Mouse (Mus musculus) intestine, postnatal 0 days (tissue): Measurements from ENCODE around the gene Emx1. TPM values are rescaled to one million over a fixed set of nuclear protein-coding genes. Genes with fewer than 3 reads are reported as not detected.
A peak's percentile ranks its signal among the peaks of the same experiment; 100 is the strongest.

Source experiments
- ATAC-seq: fragments of 200-750 bp; cut with Nextera tagmentation; 2 replicates; pipeline ENCODE4 v1.8.0; 2017; ENCODE audit warnings: mild to moderate bottlenecking, moderate TSS enrichment, moderate library complexity
- H3K27ac ChIP-seq: fragments of 300-500 bp; sonication (generic); 2 replicates; pipeline ENCODE4 v1.5.1; 2014; ENCODE audit warnings: mild to moderate bottlenecking, low read depth, low read length, moderate library complexity
- H3K27me3 ChIP-seq: fragments of 300-500 bp; sonication (generic); replicated peaks from 2 replicates; pipeline ENCODE4 v1.6.1; 2014; ENCODE audit warnings: low read length, mixed read lengths; ENCODE audit not compliant: control insufficient read depth, insufficient read depth
- H3K36me3 ChIP-seq: fragments of 300-500 bp; sonication (generic); 2 replicates; pipeline ENCODE4 v1.6.1; 2014; ENCODE audit warnings: mild to moderate bottlenecking, moderate library complexity; ENCODE audit not compliant: control insufficient read depth, insufficient read depth
- H3K4me1 ChIP-seq: fragments of 300-500 bp; sonication (generic); replicated peaks from 2 replicates; pipeline ENCODE4 v1.6.1; 2014; ENCODE audit warnings: antibody characterized with exemption, low read length, mixed read lengths; ENCODE audit not compliant: control insufficient read depth, insufficient read depth
- H3K4me2 ChIP-seq: fragments of 300-500 bp; sonication (generic); replicated peaks from 2 replicates; pipeline ENCODE4 v1.6.1; 2014; ENCODE audit warnings: low read depth, mild to moderate bottlenecking, moderate library complexity
- H3K4me3 ChIP-seq: fragments of 300-500 bp; sonication (generic); 2 replicates; pipeline ENCODE4 v1.5.1; 2014; ENCODE audit warnings: low read depth, low read length
- H3K9ac ChIP-seq: fragments of 300-500 bp; sonication (generic); 2 replicates; pipeline ENCODE4 v1.6.1; 2014; ENCODE audit warnings: mild to moderate bottlenecking, low read depth, low read length
- H3K9me3 ChIP-seq: fragments of 300-500 bp; sonication (generic); 2 replicates; pipeline ENCODE4 v1.6.1; 2016; ENCODE audit warnings: mixed run types; ENCODE audit not compliant: control insufficient read depth
- CTCF ChIP-seq: sonication (generic); IDR thresholded peaks from 2 replicates; pipeline ENCODE4 v1.5.1; 2016; ENCODE audit warnings: low read depth, mild to moderate bottlenecking, control low read depth, antibody characterized with exemption, moderate library complexity
- WGBS: fragments of 180-500 bp; shearing (Covaris S2); extraction: QIAGEN DNeasy Blood & Tissue Kit; methylation state at CpG from one replicate; pipeline ENCODE4 v1.1.7; 2014; 5-methylcytosine and 5-hydroxymethylcytosine counted together
- polyA plus RNA-seq: library from polyadenylated mRNA; unstranded; fragments of >200 nt; fragmentation: Nextera tagmentation; extraction: Ambion mirVana; gene quantifications from 2 replicates; pipeline ENCODE4 v1.2.1, GENCODE M21; 2015

Gene Emx1
- polyA plus RNA-seq, 1 experiment from 2014 or later, result not detected

DNA sequence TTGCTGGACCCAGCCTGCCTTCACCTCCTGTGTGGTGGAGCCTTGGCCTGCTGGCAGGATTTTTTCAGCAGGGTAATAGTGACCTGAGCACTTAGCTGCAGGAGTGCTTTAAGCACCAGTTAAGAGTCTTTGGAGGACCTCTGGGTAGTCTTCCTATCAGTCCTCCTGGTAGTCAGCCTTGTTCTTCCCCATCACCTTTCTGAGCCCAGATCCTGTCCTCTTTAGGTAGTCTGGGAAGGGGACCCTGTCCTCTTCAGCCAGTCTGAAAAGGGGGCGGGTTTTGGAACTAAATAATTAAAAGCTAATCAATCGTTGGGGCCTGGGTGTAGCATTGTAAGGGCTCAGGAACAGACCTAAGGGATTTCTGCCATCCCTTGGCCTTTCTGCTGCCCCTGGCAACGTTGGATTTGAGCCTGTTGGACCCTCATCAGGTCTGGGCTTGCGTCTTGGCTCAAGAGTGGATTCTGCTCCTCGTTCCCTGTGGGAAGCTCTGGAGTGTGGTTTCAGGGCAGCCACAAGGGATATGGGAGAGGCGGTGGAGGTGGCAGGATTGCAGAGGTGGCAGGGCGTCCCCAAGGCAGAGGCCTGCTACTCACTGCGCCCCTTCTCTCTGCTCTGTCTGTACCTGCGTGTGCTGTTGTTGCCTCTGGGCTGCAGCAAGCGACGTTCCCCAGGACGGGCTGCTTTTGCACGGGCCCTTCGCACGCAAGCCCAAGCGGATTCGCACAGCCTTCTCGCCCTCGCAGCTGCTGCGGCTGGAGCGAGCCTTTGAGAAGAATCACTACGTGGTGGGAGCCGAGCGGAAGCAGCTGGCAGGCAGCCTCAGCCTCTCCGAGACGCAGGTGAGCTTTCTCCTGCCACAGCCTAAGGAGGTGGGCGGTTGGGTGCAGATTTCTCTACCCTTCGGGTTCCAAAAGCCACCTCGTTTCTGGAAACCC lies 6.4 kb downstream of the Emx1 start:
- Histone ChIP-seq H3K27me3 (peaks cover 69% of the 10 kb centered on the region), H3K4me3 (no peak overlapping the region), H3K4me1 (no peaks in the 10 kb centered on the region; the same call in 1 of the 2 replicates), H3K9ac (no peak overlapping the region), H3K27ac (no peak overlapping the region), H3K9me3 (no peaks in the 10 kb centered on the region), H3K36me3 (no peaks in the 10 kb centered on the region), H3K4me2 (no peak overlapping the region)
- no peak for TF ChIP-seq CTCF
- ATAC-seq, result no peak
- WGBS, result 15% methylated on average over 29 of the region's 29 CpGs

DNA sequence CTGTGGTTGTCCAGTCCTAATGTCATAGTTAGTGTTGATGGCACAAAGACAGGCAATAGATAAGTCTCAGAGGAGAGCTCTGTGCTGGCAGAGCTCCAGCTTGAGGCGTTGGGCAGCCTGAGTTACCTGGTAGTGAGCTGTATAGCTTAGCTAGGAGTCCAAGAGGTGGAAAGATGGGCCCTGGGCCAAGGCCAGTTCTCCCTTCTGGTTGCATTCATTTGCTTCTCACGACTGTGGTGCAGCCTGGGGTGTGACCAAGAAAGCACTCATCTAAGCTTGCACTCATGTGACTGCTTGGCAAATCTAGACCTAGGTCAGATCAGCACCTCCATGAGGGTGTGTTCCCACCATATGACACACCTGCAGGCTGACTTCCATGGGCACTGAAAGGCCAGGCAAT lies 10.7 kb downstream of the Emx1 start:
- H3K27me3 ChIP-seq, result peaks cover 28% of the 10 kb centered on the region
- WGBS, result 46% methylated on average over 2 of the region's 2 CpGs
- H3K4me1 ChIP-seq, result no peaks in the 10 kb centered on the region
- H3K27ac ChIP-seq, result no peak overlapping the region
- no peak for ATAC-seq
- no peak for TF ChIP-seq CTCF
- H3K36me3 ChIP-seq, result no peaks in the 10 kb centered on the region
- no peak overlapping the region for H3K4me2 ChIP-seq
- no peak overlapping the region for H3K9ac ChIP-seq
- no peak overlapping the region for H3K4me3 ChIP-seq
- H3K9me3 ChIP-seq, result no peaks in the 10 kb centered on the region

DNA sequence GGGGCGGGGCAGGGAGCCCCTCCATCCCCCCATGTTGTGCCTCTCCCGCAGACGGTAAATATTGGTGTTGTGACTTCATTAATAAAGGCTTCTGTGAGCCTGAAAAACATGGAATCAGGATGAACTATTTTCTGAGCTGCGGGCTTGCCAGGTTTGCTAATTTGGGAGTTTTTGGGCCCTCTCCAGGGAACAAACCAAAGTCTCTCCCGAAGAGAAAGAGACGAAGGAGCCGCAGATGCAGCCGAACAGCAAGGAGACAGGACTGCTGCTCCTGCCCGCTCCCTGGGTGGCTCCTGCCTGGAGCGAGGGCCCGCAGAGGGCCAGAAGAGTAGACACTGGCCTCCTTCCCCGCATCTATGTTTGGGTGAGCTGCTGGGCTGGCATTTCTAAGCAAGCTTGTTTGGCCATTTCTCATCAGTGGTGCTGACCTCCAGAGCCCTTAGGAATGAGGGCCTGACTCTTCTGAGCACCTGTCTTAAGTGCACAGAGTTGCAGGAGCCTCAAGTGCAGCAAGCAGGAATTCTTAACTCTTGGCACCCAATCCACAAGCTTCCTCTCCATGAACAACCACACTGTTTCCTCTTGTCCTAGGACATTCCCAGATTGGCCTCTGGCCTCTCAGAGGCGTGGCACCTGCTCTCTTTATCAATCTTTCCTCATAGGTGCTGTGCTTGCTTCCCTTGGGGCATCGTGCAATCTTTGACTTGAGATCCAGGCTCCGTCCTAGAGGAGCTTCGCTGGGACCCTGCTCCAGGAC lies 19.1 kb downstream of the Emx1 start:
- H3K36me3 ChIP-seq, result no peaks in the 10 kb centered on the region
- TF ChIP-seq CTCF, result 0 out of 2 replicates have a peak, but pooled peaks have one; percentile 2
- ATAC-seq, result peak; percentile 66
- H3K27me3 ChIP-seq, result no peaks in the 10 kb centered on the region; the same call in 1 of the 2 replicates
- 49% methylated on average over 16 of the region's 16 CpGs for WGBS
- H3K9ac ChIP-seq, result no peak overlapping the region
- no peak overlapping the region for H3K27ac ChIP-seq
- H3K4me1 ChIP-seq, result 0 out of 2 replicates have a peak, but pooled peaks cover 4% of the 10 kb centered on the region
- no peaks in the 10 kb centered on the region for H3K9me3 ChIP-seq
- H3K4me3 ChIP-seq, result no peak overlapping the region
- H3K4me2 ChIP-seq, result peak overlapping the region; percentile 18; the same call in 1 of the 2 replicates

DNA sequence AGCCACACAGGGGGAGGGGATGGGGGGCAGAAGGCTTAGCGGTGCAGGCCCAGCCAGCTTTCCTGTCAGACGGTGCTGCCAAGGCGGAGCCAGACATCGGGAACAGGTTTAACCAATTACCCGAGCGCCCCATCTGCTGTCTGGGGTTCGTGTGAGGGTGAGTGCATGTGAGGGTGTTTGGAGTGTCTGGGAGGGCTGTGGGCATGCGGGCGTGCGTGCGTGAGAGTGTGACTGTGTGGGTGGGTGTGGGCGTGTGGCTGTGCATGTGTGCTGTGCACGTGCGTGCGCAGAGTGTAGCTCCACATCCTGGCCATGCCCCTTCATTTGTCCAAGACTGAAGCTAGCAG lies 19.7 kb downstream of the Emx1 start:
- H3K27me3 ChIP-seq, result no peaks in the 10 kb centered on the region; the same call in 1 of the 2 replicates
- 31% methylated on average over 15 of the region's 15 CpGs for WGBS
- no peak overlapping the region for H3K9ac ChIP-seq
- no peaks in the 10 kb centered on the region for H3K36me3 ChIP-seq
- H3K4me3 ChIP-seq, result no peak overlapping the region
- H3K4me2 ChIP-seq, result peak overlapping the region; percentile 18; the same call in 1 of the 2 replicates
- no peaks in the 10 kb centered on the region for H3K9me3 ChIP-seq
- no peak for TF ChIP-seq CTCF
- ATAC-seq, result 0 out of 2 replicates have a peak, but pooled peaks have one; percentile 29
- 0 out of 2 replicates have a peak, but pooled peaks cover 4% of the 10 kb centered on the region for H3K4me1 ChIP-seq
- H3K27ac ChIP-seq, result no peak overlapping the region

DNA sequence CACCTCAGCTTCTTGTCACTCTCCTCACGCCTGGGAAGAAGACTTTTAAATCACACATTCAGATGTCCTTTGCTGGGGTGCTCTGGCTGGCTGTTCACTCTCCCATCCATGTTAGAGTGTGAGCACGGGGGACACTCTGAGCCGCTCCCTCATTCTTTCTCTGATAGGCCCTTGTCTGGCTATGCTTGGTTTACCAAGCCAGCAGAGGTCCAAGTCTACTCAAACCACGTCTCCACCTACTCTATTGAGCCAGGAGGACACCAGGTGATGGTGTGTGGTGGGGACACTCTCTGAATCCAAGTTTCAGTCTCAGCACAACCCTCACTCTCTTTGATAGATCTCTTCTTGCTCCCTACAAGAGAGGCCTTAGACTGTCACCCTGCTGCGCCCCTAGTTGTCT lies 20.1 kb downstream of the Emx1 start:
- no peak for TF ChIP-seq CTCF
- Histone ChIP-seq H3K9me3 (no peaks in the 10 kb centered on the region), H3K4me1 (0 out of 2 replicates have a peak, but pooled peaks cover 4% of the 10 kb centered on the region), H3K9ac (no peak overlapping the region), H3K27me3 (no peaks in the 10 kb centered on the region; the same call in 1 of the 2 replicates), H3K4me2 (no peak overlapping the region), H3K27ac (no peak overlapping the region), H3K4me3 (no peak overlapping the region), H3K36me3 (no peaks in the 10 kb centered on the region)
- WGBS, result 52% methylated on average over 5 of the region's 5 CpGs
- ATAC-seq, result no peak
